Mouse (Mus musculus) heart, embryonic 16.5 days (tissue): Measurements from ENCODE around the gene Tcl1b5. TPM values are rescaled to one million over a fixed set of nuclear protein-coding genes. Genes with fewer than 3 reads are reported as not detected.
"Not testable (repeated sequence)": the region's sequence is repeated elsewhere in the genome, so short reads cannot be mapped to it uniquely, and the experiment has no call there.

Experiments
- ATAC-seq: fragments of 200-750 bp; cut with Nextera tagmentation; replicated peaks from 2 replicates; pipeline ENCODE4 v1.8.0; 2017; ENCODE audit warnings: moderate number of reproducible peaks; ENCODE audit not compliant: insufficient read depth, low FRiP score; ENCODE audit errors: extremely low read depth
- H3K27ac ChIP-seq: fragments of 300-500 bp; sonication (generic); 2 replicates; pipeline ENCODE4 v1.5.1; 2014; ENCODE audit warnings: mild to moderate bottlenecking, low read length, control low read depth, moderate library complexity
- H3K27me3 ChIP-seq: fragments of 300-500 bp; sonication (generic); 2 replicates; pipeline ENCODE4 v1.6.1; 2014; ENCODE audit warnings: low read length, mixed read lengths; ENCODE audit not compliant: control insufficient read depth, insufficient read depth
- H3K36me3 ChIP-seq: fragments of 300-500 bp; sonication (generic); 2 replicates; pipeline ENCODE4 v1.6.1; 2014; ENCODE audit not compliant: control insufficient read depth, insufficient read depth
- H3K4me1 ChIP-seq: fragments of 300-500 bp; sonication (generic); 2 replicates; pipeline ENCODE4 v1.6.1; 2014; ENCODE audit warnings: low read length, mixed read lengths; ENCODE audit not compliant: control insufficient read depth, insufficient read depth
- H3K4me2 ChIP-seq: fragments of 300-500 bp; sonication (generic); 2 replicates; pipeline ENCODE4 v1.6.1; 2014; ENCODE audit warnings: low read depth, mild to moderate bottlenecking, control low read depth, low read length
- H3K4me3 ChIP-seq: fragments of 300-500 bp; sonication (generic); 2 replicates; pipeline ENCODE4 v1.5.1; 2014; ENCODE audit warnings: mild to moderate bottlenecking, control low read depth, low read length
- H3K9ac ChIP-seq: fragments of 300-500 bp; sonication (generic); 2 replicates; pipeline ENCODE4 v1.6.1; 2014; ENCODE audit warnings: low read length, control low read depth
- H3K9me3 ChIP-seq: fragments of 300-500 bp; sonication (generic); replicated peaks from 2 replicates; pipeline ENCODE4 v1.6.1; 2016; ENCODE audit warnings: low read length; ENCODE audit not compliant: control insufficient read depth
- WGBS: fragments of 180-500 bp; shearing (Covaris S2); extraction: QIAGEN DNeasy Blood & Tissue Kit; methylation state at CpG from one replicate; pipeline ENCODE4 v1.1.7; 2014; 5-methylcytosine and 5-hydroxymethylcytosine counted together
- polyA plus RNA-seq: library from polyadenylated mRNA; unstranded; fragments of >200 nt; fragmentation: Nextera tagmentation; extraction: Ambion mirVana; gene quantifications from 2 replicates; pipeline ENCODE4 v1.2.1, GENCODE M21; 2015

Gene Tcl1b5
- polyA plus RNA-seq, 1 experiment from 2014 or later: not detected

GRCm38 (mm10) chr12:105190743-105191142 lies 14.6 kb downstream of the Tcl1b5 start, which contains the start of gene Tcl1b3:
Gene Tcl1b3, plus strand, starts transcription at chr12:105191043.
- not testable (repeated sequence) for H3K27ac ChIP-seq, H3K27me3 ChIP-seq, H3K4me3 ChIP-seq, H3K9ac ChIP-seq, H3K4me1 ChIP-seq, H3K4me2 ChIP-seq, H3K9me3 ChIP-seq, H3K36me3 ChIP-seq, ATAC-seq
- 85% methylated on average over 6 of the region's 6 CpGs for WGBS

DNA sequence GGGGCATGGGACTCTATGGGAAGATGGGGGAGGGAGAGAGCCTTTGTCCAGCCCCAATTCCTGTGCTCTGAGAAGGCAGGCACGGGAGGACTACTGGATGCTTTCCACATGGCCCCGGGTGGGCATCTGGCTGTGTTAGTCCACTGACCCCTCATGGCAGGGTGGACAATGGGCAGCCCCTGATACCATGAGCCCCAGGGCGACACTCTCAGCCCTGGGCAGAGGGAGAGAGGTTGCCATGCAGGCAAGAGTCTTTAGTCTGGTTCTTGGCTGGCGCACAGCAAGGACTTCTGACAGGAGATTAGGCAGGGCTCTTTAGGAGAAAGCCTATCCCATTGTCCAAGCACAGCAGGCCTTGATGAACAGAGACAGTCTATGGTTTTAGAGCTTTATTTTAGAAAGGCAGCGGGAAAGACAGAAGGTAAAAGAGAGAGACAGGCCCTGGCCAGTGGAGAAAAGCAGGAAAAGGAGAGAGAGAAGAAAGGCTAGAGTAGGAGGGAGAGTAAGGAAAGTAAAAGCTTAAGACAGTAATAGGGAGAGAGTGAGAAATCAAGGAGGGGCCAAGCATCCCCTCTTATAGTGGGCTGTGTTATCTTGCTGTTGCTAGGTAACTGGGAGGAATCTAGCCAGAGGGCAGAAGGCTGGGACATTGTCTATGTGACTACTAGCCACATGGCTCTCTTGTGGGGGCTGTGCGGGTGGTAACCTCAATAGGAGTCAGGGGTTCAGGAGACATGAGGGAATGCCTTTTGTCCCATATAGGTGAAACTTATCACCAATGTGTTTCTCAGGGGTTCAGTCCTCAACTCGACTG lies 23.7 kb downstream of the Tcl1b5 start:
- not testable (repeated sequence) for H3K27ac ChIP-seq, H3K27me3 ChIP-seq, H3K9ac ChIP-seq, H3K4me1 ChIP-seq, H3K4me3 ChIP-seq, H3K9me3 ChIP-seq, H3K36me3 ChIP-seq, ATAC-seq, H3K4me2 ChIP-seq
- 58% methylated on average over 7 of the region's 7 CpGs for WGBS

DNA sequence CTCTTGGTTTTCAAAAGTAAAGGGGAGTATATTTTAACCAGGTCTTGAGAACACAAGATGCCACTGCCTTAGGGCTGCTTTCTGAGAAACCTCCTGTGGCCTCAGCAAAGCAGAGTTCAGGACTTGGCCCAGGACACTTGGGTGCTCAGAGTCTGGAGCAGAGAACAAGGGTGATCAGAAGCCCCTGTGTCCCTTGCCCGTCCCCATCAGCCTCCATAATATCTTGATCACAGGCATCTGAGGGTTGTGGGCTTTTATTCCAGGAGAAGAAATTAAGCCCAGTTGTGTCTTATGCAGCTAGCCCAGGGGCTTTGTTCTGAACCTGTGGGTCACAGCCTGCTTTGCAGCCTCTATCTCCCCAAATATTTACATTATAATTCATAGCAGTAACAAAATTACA lies 25.5 kb downstream of the Tcl1b5 start, which contains the start of gene Tcl1b4:
Tcl1b4 (plus strand) TSS at position 301 of the 400 bp plus-strand sequence.
- not testable (repeated sequence) for H3K36me3 ChIP-seq, H3K4me3 ChIP-seq, H3K9me3 ChIP-seq, ATAC-seq, H3K27ac ChIP-seq, H3K9ac ChIP-seq, H3K4me2 ChIP-seq, H3K4me1 ChIP-seq, H3K27me3 ChIP-seq
- WGBS: 93% methylated on average over 1 of the region's 1 CpGs

- 40% methylated on average over 1 of the region's 1 CpGs for WGBS
Measured at GRCm38 (mm10) chr12:105207071-105207470, 30.9 kb downstream of the Tcl1b5 start.

GRCm38 (mm10) chr12:105208441-105208840 lies 32.3 kb downstream of the Tcl1b5 start:
- Histone ChIP-seq H3K36me3 (no peaks in the 10 kb centered on the region), H3K9ac (no peak overlapping the region), H3K27me3 (no peaks in the 10 kb centered on the region), H3K4me2 (no peak overlapping the region), H3K4me3 (no peak overlapping the region), H3K4me1 (no peaks in the 10 kb centered on the region), H3K9me3 (no peaks in the 10 kb centered on the region), H3K27ac (no peak overlapping the region)
- no peak for ATAC-seq
- 81% methylated on average over 1 of the region's 1 CpGs for WGBS

More at GRCm38 (mm10) chr12:105207071-105207470, 30.9 kb downstream of the Tcl1b5 start:
- Histone ChIP-seq H3K27me3 (no peaks in the 10 kb centered on the region), H3K36me3 (no peaks in the 10 kb centered on the region), H3K4me2 (no peak overlapping the region), H3K4me1 (no peaks in the 10 kb centered on the region), H3K4me3 (no peak overlapping the region), H3K27ac (no peak overlapping the region), H3K9me3 (no peaks in the 10 kb centered on the region), H3K9ac (no peak overlapping the region)
- ATAC-seq: no peak

- Histone ChIP-seq H3K4me2 (no peak overlapping the region), H3K36me3 (no peaks in the 10 kb centered on the region), H3K4me3 (no peak overlapping the region), H3K27ac (no peak overlapping the region), H3K4me1 (no peaks in the 10 kb centered on the region), H3K27me3 (no peaks in the 10 kb centered on the region), H3K9me3 (no peaks in the 10 kb centered on the region), H3K9ac (no peak overlapping the region)
- no peak for ATAC-seq
- WGBS: 83% methylated on average over 7 of the region's 7 CpGs
Measured at GRCm38 (mm10) chr12:105209231-105209630, 33.1 kb downstream of the Tcl1b5 start.

- H3K27me3 ChIP-seq: no peaks in the 10 kb centered on the region
- H3K9me3 ChIP-seq: no peaks in the 10 kb centered on the region
- 83% methylated on average over 7 of the region's 7 CpGs for WGBS
- H3K27ac ChIP-seq: no peak overlapping the region
- H3K4me1 ChIP-seq: no peaks in the 10 kb centered on the region
- H3K4me3 ChIP-seq: no peak overlapping the region
- no peak overlapping the region for H3K9ac ChIP-seq
- no peaks in the 10 kb centered on the region for H3K36me3 ChIP-seq
- H3K4me2 ChIP-seq: no peak overlapping the region
- ATAC-seq: no peak
Measured at GRCm38 (mm10) chr12:105217101-105217760, 41.1 kb downstream of the Tcl1b5 start.

GRCm38 (mm10) chr12:105222601-105223319 lies 46.6 kb downstream of the Tcl1b5 start, which contains the start of gene Tcl1:
Gene Tcl1, minus strand, starts transcription at chr12:105222793.
- Histone ChIP-seq H3K27me3 (no peaks in the 10 kb centered on the region), H3K4me2 (no peak within 1 kb of the TSS), H3K9me3 (no peaks in the 10 kb centered on the region), H3K9ac (no peak within 1 kb of the TSS), H3K4me3 (no peak within 1 kb of the TSS), H3K27ac (no peak within 1 kb of the TSS), H3K36me3 (no peaks in the 10 kb centered on the region), H3K4me1 (no peaks in the 10 kb centered on the region)
- ATAC-seq: no peak
- WGBS: 84% methylated on average over 22 of the region's 22 CpGs
